In the genomic region with DNA sequence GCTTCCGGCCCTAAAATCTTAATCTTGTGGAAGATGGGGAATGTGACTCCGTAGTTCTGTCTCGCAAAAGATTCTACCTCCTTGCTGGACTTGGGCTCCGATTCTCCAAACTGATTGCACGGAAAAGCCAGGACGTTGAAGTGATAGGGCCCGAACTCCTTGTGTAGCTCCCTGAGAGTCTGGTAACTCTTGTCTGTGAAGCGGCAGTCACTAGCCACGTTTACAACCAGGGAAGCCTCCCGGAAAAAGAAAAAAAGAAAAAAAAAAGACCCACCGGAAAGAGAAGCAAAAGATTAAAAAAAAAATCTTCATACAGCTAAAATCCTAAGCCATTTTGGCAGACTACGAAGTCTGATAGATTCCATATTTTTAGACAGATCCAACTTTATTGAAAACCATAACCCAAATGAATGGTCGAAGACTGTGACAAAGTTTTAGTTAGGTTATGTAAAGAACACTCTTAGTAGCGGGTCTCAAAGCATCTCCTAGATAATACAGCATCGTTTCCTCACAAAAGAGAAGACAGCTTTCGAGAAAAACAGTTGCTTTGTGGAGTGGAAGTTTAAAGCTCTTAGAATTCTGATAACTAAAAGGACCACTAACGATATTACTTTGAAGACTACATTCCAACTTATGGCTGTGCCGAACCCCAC, we compare ENCODE assay signal across 9 mouse cellular contexts. TPM values are rescaled to one million over a fixed set of nuclear protein-coding genes. Genes with fewer than 3 reads are reported as not detected.
DNase-seq lines count a peak whose midpoint lies in the region; ATAC-seq and TF ChIP-seq lines count a peak whose summit lies in the region.
"Had no signal": no experiment of that assay in that cellular context is flagged by ENCODE, and none has a peak within 500 bp of the region (broad histone marks: within the 10 kb centered on the region; RNA-seq: fewer than 3 reads in every experiment).

No protein-coding gene starts in this region.

- H3K36me3 ChIP-seq in embryonic facial prominence, embryonic 11.5 days (replicated peaks; ENCODE audit: control insufficient read depth, insufficient read depth, low read depth, low read length) = no peaks in the 10 kb centered on the region
- no peaks in the 10 kb centered on the region for H3K36me3 ChIP-seq in hindbrain, postnatal 0 days (ENCODE audit: insufficient read depth, low read length)
- H3K36me3 ChIP-seq in myocyte (ENCODE audit: control insufficient read depth, insufficient read depth) = no peaks in the 10 kb centered on the region

- 0 out of 2 replicates have a peak overlapping the region, but pooled peaks have one; percentile 15 for H3K27ac ChIP-seq in layer of hippocampus, adult 2 months
- no peak overlapping the region for H3K27ac ChIP-seq in embryonic facial prominence, embryonic 11.5 days (replicated peaks; ENCODE audit: low read depth, low read length)
- H3K27ac ChIP-seq in hindbrain, postnatal 0 days = peak overlapping the region; percentile 38; the same call in 1 of the 2 replicates

- DNase-seq in layer of hippocampus, adult 2 months (ENCODE audit: low spot score in 2 of 2) = no peak
- no peak for DNase-seq in layer of hippocampus, adult 18-20 months (ENCODE audit: low spot score in 2 of 2)
- DNase-seq in embryonic facial prominence, embryonic 11.5 days (ENCODE audit: low spot score) = no peak
- DNase-seq in hindbrain, postnatal 0 days (ENCODE audit: low spot score) = no peak
- DNase-seq in kidney, postnatal 36 days = no peak
- DNase-seq in urinary bladder, adult 2 months (ENCODE audit: low spot score) = no peak

- TF ChIP-seq POLR2A in myocyte (IDR thresholded peaks at IDR 0.05; ENCODE audit: insufficient read length, low read depth) = no peak

- ATAC-seq in embryonic facial prominence, embryonic 11.5 days (replicated peaks; ENCODE audit: insufficient number of reproducible peaks, low FRiP score, low TSS enrichment, low read depth) = no peak
- no peak for ATAC-seq in hindbrain, postnatal 0 days
- no peak for ATAC-seq in granulocyte monocyte progenitor cell, adult 5-6 weeks (replicated peaks; ENCODE audit: poor library complexity, severe bottlenecking)

- WGBS in embryonic facial prominence, embryonic 11.5 days = 22% methylated on average over 18 of the region's 18 CpGs
- 22% methylated on average over 18 of the region's 18 CpGs for WGBS in hindbrain, postnatal 0 days

- H3K9me3 ChIP-seq in embryonic facial prominence, embryonic 11.5 days (replicated peaks; ENCODE audit: control insufficient read depth, low read length) = no peaks in the 10 kb centered on the region
- H3K9me3 ChIP-seq in hindbrain, postnatal 0 days (ENCODE audit: low read length) = no peaks in the 10 kb centered on the region

- H3ac ChIP-seq in myocyte (ENCODE audit: control insufficient read depth, insufficient read length) = no peak overlapping the region

- H3K79me2 ChIP-seq in myocyte (ENCODE audit: control insufficient read depth, insufficient read depth) = peaks cover 29% of the 10 kb centered on the region

- peak overlapping the region; percentile 37 for H3K4me2 ChIP-seq in embryonic facial prominence, embryonic 11.5 days (ENCODE audit: low read depth, low read length)
- H3K4me2 ChIP-seq in hindbrain, postnatal 0 days (ENCODE audit: low read depth, low read length) = peak overlapping the region; percentile 71
- peak overlapping the region; percentile 91 for H3K4me2 ChIP-seq in myocyte (ENCODE audit: low read depth)

- no peak for TF ChIP-seq CTCF in layer of hippocampus, adult 2 months (conservative IDR thresholded peaks at IDR 0.05)
- TF ChIP-seq CTCF in hindbrain, postnatal 0 days (IDR thresholded peaks at IDR 0.05; ENCODE audit: low read depth) = no peak

- no peaks in the 10 kb centered on the region; the same call in 1 of the 2 replicates for H3K4me1 ChIP-seq in embryonic facial prominence, embryonic 11.5 days (ENCODE audit: control insufficient read depth, insufficient read depth, low read length)
- H3K4me1 ChIP-seq in hindbrain, postnatal 0 days (ENCODE audit: insufficient read depth, low read length) = no peaks in the 10 kb centered on the region

- no peaks in the 10 kb centered on the region for H3K27me3 ChIP-seq in embryonic facial prominence, embryonic 11.5 days (ENCODE audit: control insufficient read depth, insufficient read depth, low read length)
- no peaks in the 10 kb centered on the region for H3K27me3 ChIP-seq in hindbrain, postnatal 0 days (ENCODE audit: insufficient read depth, low read length)
- no peaks in the 10 kb centered on the region for H3K27me3 ChIP-seq in myocyte (ENCODE audit: control insufficient read depth, insufficient read depth, insufficient read length)
- H3K27me3 ChIP-seq: Patski had no signal

- peak overlapping the region; percentile 66 for H3K9ac ChIP-seq in embryonic facial prominence, embryonic 11.5 days (replicated peaks; ENCODE audit: low read length)
- peak overlapping the region; percentile 56 for H3K9ac ChIP-seq in hindbrain, postnatal 0 days (replicated peaks; ENCODE audit: low read length)

- H3K4me3 ChIP-seq in layer of hippocampus, adult 2 months = peak overlapping the region; percentile 60
- H3K4me3 ChIP-seq in embryonic facial prominence, embryonic 11.5 days (ENCODE audit: low read depth, low read length) = peak overlapping the region; percentile 59
- H3K4me3 ChIP-seq in hindbrain, postnatal 0 days (ENCODE audit: low read length) = peak overlapping the region; percentile 51
- H3K4me3 ChIP-seq in myocyte = peak overlapping the region; percentile 51

TF ChIP-seq in myocyte, 11 proteins besides CTCF, POLR2A, EP300 and RAD21 (continues in another document):
- TF ChIP-seq POLR2AphosphoS2 (IDR thresholded peaks at IDR 0.05; ENCODE audit: insufficient read length, low read depth) (no peak), TCF12 (IDR thresholded peaks at IDR 0.05; ENCODE audit: insufficient read depth, poor library complexity, severe bottlenecking) (no peak), SRF (IDR thresholded peaks at IDR 0.05; ENCODE audit: control insufficient read depth, insufficient read length, low read depth) (no peak), MYOG (IDR thresholded peaks at IDR 0.05; ENCODE audit: control insufficient read depth in 1 of 3, insufficient read depth in 1 of 3, insufficient read length in 2 of 3, low read depth in 2 of 3) (no peak)

RNA-seq across cellular contexts. Expression of a gene that starts 0.6 kb away (rescaled TPM):
- 1 to 10 TPM; 7.4 to 9.2 TPM for total RNA-seq in layer of hippocampus, adult 2 months (2021)
- 1 to 10 TPM; 3.9 to 5.0 TPM for total RNA-seq in layer of hippocampus, adult 18-20 months (2021)
- 142 and 155 TPM in 2 replicates for polyA plus RNA-seq in embryonic facial prominence, embryonic 11.5 days (2014; fragmentation: Nextera tagmentation; extraction: Ambion mirVana)
- 10.2 and 19.7 TPM in 2 replicates for total RNA-seq in hindbrain, postnatal 0 days (2014; rRNA removed)
- 60.4 and 67.0 TPM in 2 replicates for polyA plus RNA-seq in hindbrain, postnatal 0 days (2015; fragmentation: Nextera tagmentation; extraction: Ambion mirVana)
- polyA plus RNA-seq in myocyte (2012; fragmentation: generic; extraction: Trizol) = 68.8 TPM
- total RNA-seq in granulocyte monocyte progenitor cell, adult 5-6 weeks (2014; fragmentation: Nextera tagmentation) = not detected in 2 replicates
- not detected in 2 replicates for total RNA-seq in granulocyte monocyte progenitor cell, adult 5-6 weeks (2017)
- 105 and 114 TPM in 2 replicates for polyA plus RNA-seq in urinary bladder, adult 2 months (2012; rRNA removed)

RNA-seq across cellular contexts. Expression of a gene that starts 10.7 kb away (rescaled TPM):
- under 1 TPM in 1 of 2 experiments, not detected in 1; 0.37 TPM for total RNA-seq in layer of hippocampus, adult 2 months (2021)
- not detected for total RNA-seq in layer of hippocampus, adult 18-20 months (2021)
- polyA plus RNA-seq in embryonic facial prominence, embryonic 11.5 days (2014; fragmentation: Nextera tagmentation; extraction: Ambion mirVana) = 0.14 TPM in 1 of 2 replicates, not detected in the other
- total RNA-seq in hindbrain, postnatal 0 days (2014; rRNA removed) = 2.4 and 3.1 TPM in 2 replicates
- polyA plus RNA-seq in hindbrain, postnatal 0 days (2015; fragmentation: Nextera tagmentation; extraction: Ambion mirVana) = 0.34 and 0.60 TPM in 2 replicates
- not detected for polyA plus RNA-seq in myocyte (2012; fragmentation: generic; extraction: Trizol)
- not detected in 2 replicates for total RNA-seq in granulocyte monocyte progenitor cell, adult 5-6 weeks (2014; fragmentation: Nextera tagmentation)
- not detected in 2 replicates for total RNA-seq in granulocyte monocyte progenitor cell, adult 5-6 weeks (2017)
- polyA plus RNA-seq in urinary bladder, adult 2 months (2012; rRNA removed) = not detected in 2 replicates
- polyA plus RNA-seq: Patski had no signal

RNA-seq across cellular contexts. Expression of a gene that starts 51.9 kb away (rescaled TPM):
- under 1 TPM; 0.25 to 0.74 TPM for total RNA-seq in layer of hippocampus, adult 2 months (2021)
- under 1 TPM; 0.36 to 0.52 TPM for total RNA-seq in layer of hippocampus, adult 18-20 months (2021)
- not detected in 2 replicates for polyA plus RNA-seq in embryonic facial prominence, embryonic 11.5 days (2014; fragmentation: Nextera tagmentation; extraction: Ambion mirVana)
- 0.73 and 2.4 TPM in 2 replicates for total RNA-seq in hindbrain, postnatal 0 days (2014; rRNA removed)
- 0.88 and 0.95 TPM in 2 replicates for polyA plus RNA-seq in hindbrain, postnatal 0 days (2015; fragmentation: Nextera tagmentation; extraction: Ambion mirVana)
- not detected for polyA plus RNA-seq in myocyte (2012; fragmentation: generic; extraction: Trizol)
- not detected in 2 replicates for total RNA-seq in granulocyte monocyte progenitor cell, adult 5-6 weeks (2014; fragmentation: Nextera tagmentation)
- not detected in 2 replicates for total RNA-seq in granulocyte monocyte progenitor cell, adult 5-6 weeks (2017)
- polyA plus RNA-seq in urinary bladder, adult 2 months (2012; rRNA removed) = 0.14 and 0.25 TPM in 2 replicates

RNA-seq across cellular contexts. Expression of a gene that starts 55.2 kb away (rescaled TPM):
- not detected for total RNA-seq in layer of hippocampus, adult 2 months (2021)
- not detected for total RNA-seq in layer of hippocampus, adult 18-20 months (2021)
- not detected in 2 replicates for polyA plus RNA-seq in embryonic facial prominence, embryonic 11.5 days (2014; fragmentation: Nextera tagmentation; extraction: Ambion mirVana)
- not detected in 2 replicates for total RNA-seq in hindbrain, postnatal 0 days (2014; rRNA removed)
- polyA plus RNA-seq in hindbrain, postnatal 0 days (2015; fragmentation: Nextera tagmentation; extraction: Ambion mirVana) = not detected in 2 replicates
- not detected for polyA plus RNA-seq in myocyte (2012; fragmentation: generic; extraction: Trizol)
- not detected in 2 replicates for total RNA-seq in granulocyte monocyte progenitor cell, adult 5-6 weeks (2014; fragmentation: Nextera tagmentation)
- 3.3 TPM in 1 of 2 replicates, not detected in the other for total RNA-seq in granulocyte monocyte progenitor cell, adult 5-6 weeks (2017)
- 4.0 and 5.1 TPM in 2 replicates for polyA plus RNA-seq in urinary bladder, adult 2 months (2012; rRNA removed)
- polyA plus RNA-seq: Patski had no signal

RNA-seq across cellular contexts. Expression of a gene that starts 58.0 kb away (rescaled TPM):
- total RNA-seq in layer of hippocampus, adult 2 months (2021) = 1 to 10 TPM; 6.3 to 7.4 TPM
- 1 to 10 TPM; 4.8 to 5.3 TPM for total RNA-seq in layer of hippocampus, adult 18-20 months (2021)
- polyA plus RNA-seq in embryonic facial prominence, embryonic 11.5 days (2014; fragmentation: Nextera tagmentation; extraction: Ambion mirVana) = 0.17 and 0.66 TPM in 2 replicates
- 1.3 and 2.7 TPM in 2 replicates for total RNA-seq in hindbrain, postnatal 0 days (2014; rRNA removed)
- 1.7 and 1.9 TPM in 2 replicates for polyA plus RNA-seq in hindbrain, postnatal 0 days (2015; fragmentation: Nextera tagmentation; extraction: Ambion mirVana)
- 1.4 TPM for polyA plus RNA-seq in myocyte (2012; fragmentation: generic; extraction: Trizol)
- total RNA-seq in granulocyte monocyte progenitor cell, adult 5-6 weeks (2014; fragmentation: Nextera tagmentation) = 1.7 TPM in 1 of 2 replicates, not detected in the other
- total RNA-seq in granulocyte monocyte progenitor cell, adult 5-6 weeks (2017) = 1.3 and 6.3 TPM in 2 replicates
- 0.57 and 0.67 TPM in 2 replicates for polyA plus RNA-seq in urinary bladder, adult 2 months (2012; rRNA removed)

Comparison
In these comparisons a context has a peak if more than half of its experiments do, and no peak if none do; other contexts are left out.
1. H3K4me2 ChIP-seq: peak in every context shown above with its lines; median percentile 91 in myocyte; 71 in hindbrain, postnatal 0 days; 37 in embryonic facial prominence, embryonic 11.5 days.
2. RNA of a gene that starts 0.6 kb away (total RNA-seq): 10.2 to 19.7 TPM in hindbrain, postnatal 0 days, 7.4 to 9.2 TPM in layer of hippocampus, adult 2 months and 3.9 to 5.0 TPM in layer of hippocampus, adult 18-20 months; not detected in granulocyte monocyte progenitor cell, adult 5-6 weeks; every median in the first group is over 4 times any median in the second.
3. Peak in every context shown above with its lines, with median percentiles within 50 percentile points of each other: H3K4me3 ChIP-seq.